Mouse (Mus musculus) kidney, adult 2 months (tissue): Measurements from ENCODE around the gene Gemin6.

Experiments used
- CTCF ChIP-seq: fragments of 200-500 bp; conservative IDR thresholded peaks from 2 replicates; pipeline ENCODE4 v1.5.1; 2011; ENCODE audit warnings: low read depth, mild to moderate bottlenecking, control low read depth, low read length, moderate library complexity, mixed read lengths; ENCODE audit not compliant: insufficient read depth, insufficient read length
- POLR2A ChIP-seq: fragments of 200-500 bp; IDR thresholded peaks from one replicate; pipeline ENCODE4 v1.6.1; 2011; ENCODE audit warnings: low read depth, low read length, control low read depth

GRCm38 (mm10) chr17:80233844-80234243 lies 9.6 kb downstream of the Gemin6 start:
- TF ChIP-seq CTCF (no peak), POLR2A (no peak)
